Mouse (Mus musculus): ENCODE measurements around the gene Ninj2. TPM values are rescaled to one million over a fixed set of nuclear protein-coding genes. Genes with fewer than 3 reads are reported as not detected.
A peak's percentile ranks its signal among the peaks of the same experiment; 100 is the strongest.

Gene Ninj2
- polyA plus RNA-seq, 1 experiment from 2014 or later = not detected

DNA sequence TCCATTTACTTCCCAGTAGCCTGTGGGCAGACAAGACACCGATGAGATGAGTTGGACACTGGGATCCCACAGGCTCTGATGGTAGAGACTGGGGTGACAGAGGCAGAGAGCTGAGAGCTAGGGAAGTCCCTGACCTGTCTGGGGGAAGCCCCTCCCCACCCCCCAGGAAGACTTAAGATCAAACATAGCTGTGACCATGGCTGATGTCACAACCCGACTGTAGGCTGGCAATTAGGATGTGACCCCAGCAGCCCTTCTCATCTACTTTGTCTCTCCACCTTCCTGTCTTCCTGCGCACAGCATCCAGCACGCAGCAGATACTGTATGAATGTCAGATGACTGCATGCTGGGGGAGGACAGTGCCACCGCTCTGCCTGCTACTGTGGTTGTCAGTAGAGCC, 113.4 kb downstream of the Ninj2 start:
- no peak overlapping the region for H3K4me2 ChIP-seq (replicated peaks)
- WGBS = 77% methylated on average over 5 of the region's 5 CpGs
- no peak for ATAC-seq (ENCODE audit: insufficient number of reproducible peaks, low FRiP score, low TSS enrichment, low read depth)

DNA sequence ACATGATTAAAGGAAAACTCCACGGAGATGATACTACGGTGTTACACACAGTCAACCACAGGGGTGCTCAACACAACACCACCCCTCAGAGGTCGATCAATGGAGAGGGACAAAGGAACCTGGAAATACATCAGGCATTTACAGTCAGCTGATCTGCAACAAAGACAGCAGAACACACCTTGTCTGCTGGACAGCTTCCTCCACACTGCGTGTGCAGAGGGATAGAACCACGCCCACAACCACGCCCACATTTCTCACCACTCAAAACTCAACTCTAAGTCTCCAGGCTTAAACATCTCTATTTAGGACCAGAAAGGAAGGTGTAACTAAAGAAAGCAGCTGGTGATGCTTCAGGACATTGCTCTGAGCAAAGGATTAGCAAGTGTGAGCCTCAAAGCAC, 118.4 kb downstream of the Ninj2 start:
- H3K27me3 ChIP-seq = no peaks in the 10 kb centered on the region
- 68% methylated on average over 6 of the region's 6 CpGs for WGBS
- H3K9ac ChIP-seq = no peak overlapping the region

More for the DNA sequence above, 113.4 kb downstream of the Ninj2 start:
- Histone ChIP-seq H3K36me3 (no peaks in the 10 kb centered on the region), H3K27me3 (no peaks in the 10 kb centered on the region), H3K27ac (replicated peaks) (no peak overlapping the region), H3K9ac (no peak overlapping the region), H3K4me3 (replicated peaks) (no peak overlapping the region), H3K9me3 (replicated peaks) (no peaks in the 10 kb centered on the region), H3K4me1 (no peaks in the 10 kb centered on the region)

DNA sequence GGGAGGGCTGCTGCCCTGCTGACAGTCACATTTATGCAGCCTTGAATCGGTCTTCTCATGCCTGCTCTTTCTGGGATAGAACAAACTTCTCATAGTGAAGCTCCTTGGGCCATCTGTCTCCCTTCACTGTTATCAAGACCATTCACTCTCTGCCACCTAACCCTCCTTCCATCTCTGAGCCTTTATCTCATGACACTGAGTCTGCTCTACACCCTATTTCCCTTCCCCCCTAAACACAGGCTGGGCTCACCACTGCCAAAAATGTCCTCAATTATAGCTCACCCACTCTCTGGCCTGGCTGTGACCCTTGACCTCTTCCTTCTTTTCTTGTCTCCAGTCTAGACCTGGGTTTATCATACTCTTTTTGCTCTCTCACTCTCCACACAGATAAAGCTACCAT, 123.6 kb downstream of the Ninj2 start:
- Histone ChIP-seq H3K4me1 (no peaks in the 10 kb centered on the region), H3K4me3 (replicated peaks) (no peak overlapping the region), H3K27ac (replicated peaks) (no peak overlapping the region), H3K4me2 (replicated peaks) (no peak overlapping the region), H3K9ac (no peak overlapping the region), H3K36me3 (no peaks in the 10 kb centered on the region), H3K9me3 (replicated peaks) (no peaks in the 10 kb centered on the region), H3K27me3 (no peaks in the 10 kb centered on the region)
- WGBS = 79% methylated on average over 1 of the region's 1 CpGs
- ATAC-seq (ENCODE audit: insufficient number of reproducible peaks, low FRiP score, low TSS enrichment, low read depth) = no peak

More for the DNA sequence above, 118.4 kb downstream of the Ninj2 start:
- Histone ChIP-seq H3K36me3 (no peaks in the 10 kb centered on the region), H3K9me3 (replicated peaks) (no peaks in the 10 kb centered on the region), H3K4me2 (replicated peaks) (no peak overlapping the region), H3K4me1 (no peaks in the 10 kb centered on the region), H3K27ac (replicated peaks) (no peak overlapping the region), H3K4me3 (replicated peaks) (no peak overlapping the region)
- no peak for ATAC-seq (ENCODE audit: insufficient number of reproducible peaks, low FRiP score, low TSS enrichment, low read depth)

DNA sequence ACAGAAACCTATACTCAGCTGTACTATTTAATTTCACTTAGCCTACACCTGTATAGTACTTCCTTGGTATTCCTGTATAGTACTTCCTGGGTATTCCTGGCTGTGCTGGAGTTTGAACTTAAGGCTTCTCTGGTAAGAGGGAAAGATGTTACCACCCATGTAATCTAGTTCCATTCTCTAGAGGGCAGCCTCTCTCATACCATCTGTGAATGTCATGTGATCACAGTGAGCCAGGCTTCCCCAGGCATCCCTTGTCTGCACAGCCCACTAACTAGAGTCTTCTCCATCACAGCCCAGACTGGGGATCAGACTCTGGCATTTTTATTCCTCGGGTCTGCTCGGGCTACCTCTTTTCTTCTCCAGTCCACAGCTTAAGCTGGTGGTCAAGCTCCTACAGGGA, 126.1 kb downstream of the Ninj2 start:
- H3K4me3 ChIP-seq (replicated peaks) = no peak overlapping the region
- no peak overlapping the region for H3K27ac ChIP-seq (replicated peaks)
- no peaks in the 10 kb centered on the region for H3K4me1 ChIP-seq
- H3K36me3 ChIP-seq = no peaks in the 10 kb centered on the region
- no peak overlapping the region for H3K9ac ChIP-seq
- H3K4me2 ChIP-seq (replicated peaks) = no peak overlapping the region
- WGBS = 73% methylated on average over 2 of the region's 2 CpGs
- no peaks in the 10 kb centered on the region for H3K9me3 ChIP-seq (replicated peaks)
- no peaks in the 10 kb centered on the region for H3K27me3 ChIP-seq
- no peak for ATAC-seq (ENCODE audit: insufficient number of reproducible peaks, low FRiP score, low TSS enrichment, low read depth)

DNA sequence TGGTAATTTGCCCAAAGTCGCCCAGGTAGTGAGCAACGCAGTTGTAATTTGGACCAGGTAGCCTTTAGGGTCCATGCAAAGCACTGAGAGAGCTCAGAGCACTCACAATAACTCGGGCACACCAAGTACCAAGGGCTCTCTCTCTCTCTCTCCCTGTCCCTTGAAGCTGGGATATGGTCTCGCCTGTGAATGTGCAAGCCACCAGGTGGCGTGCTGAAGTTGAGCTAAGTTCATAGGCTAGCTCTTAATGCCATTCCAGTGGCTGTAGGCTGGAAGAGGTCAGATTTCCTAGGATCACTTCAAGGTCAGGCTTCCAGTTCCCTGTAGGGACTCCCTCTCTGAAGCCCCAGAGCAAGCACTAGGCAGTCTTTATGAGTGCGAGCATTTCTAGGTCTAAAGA, 129.5 kb downstream of the Ninj2 start:
- WGBS = 29% methylated on average over 6 of the region's 6 CpGs

DNA sequence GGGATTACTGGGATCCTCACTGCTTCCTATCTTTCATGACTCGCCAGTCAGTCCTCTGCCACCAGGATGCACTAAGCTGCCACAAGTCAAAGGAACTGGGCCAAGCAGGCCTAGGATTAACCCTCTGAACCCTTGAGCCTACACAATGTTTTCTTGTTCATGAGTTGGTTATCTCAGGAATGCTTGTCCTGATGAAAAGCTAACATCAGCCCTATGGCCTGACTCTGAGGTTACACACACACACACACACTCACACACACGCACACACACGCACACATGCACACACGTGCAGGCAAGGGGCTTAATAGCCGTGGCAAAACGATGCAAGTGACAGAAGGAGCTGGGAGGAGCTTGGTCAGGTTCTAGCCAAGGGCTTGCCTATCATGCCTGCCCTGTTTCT, 132.2 kb downstream of the Ninj2 start:
- Histone ChIP-seq H3K4me1 (0 out of 2 replicates have a peak, but pooled peaks cover 7% of the 10 kb centered on the region), H3K9me3 (replicated peaks) (no peaks in the 10 kb centered on the region), H3K27me3 (no peaks in the 10 kb centered on the region), H3K4me2 (replicated peaks) (no peak overlapping the region), H3K4me3 (replicated peaks) (no peak overlapping the region), H3K27ac (replicated peaks) (no peak overlapping the region), H3K36me3 (no peaks in the 10 kb centered on the region), H3K9ac (no peak overlapping the region)
- WGBS = 45% methylated on average over 6 of the region's 6 CpGs
- ATAC-seq (ENCODE audit: insufficient number of reproducible peaks, low FRiP score, low TSS enrichment, low read depth) = no peak

More for the DNA sequence above, 129.5 kb downstream of the Ninj2 start:
- H3K36me3 ChIP-seq = no peaks in the 10 kb centered on the region
- no peak overlapping the region for H3K27ac ChIP-seq (replicated peaks)
- no peak overlapping the region for H3K4me2 ChIP-seq (replicated peaks)
- no peak overlapping the region for H3K9ac ChIP-seq
- H3K4me3 ChIP-seq (replicated peaks) = no peak overlapping the region
- H3K27me3 ChIP-seq = no peaks in the 10 kb centered on the region
- 0 out of 2 replicates have a peak, but pooled peaks cover 7% of the 10 kb centered on the region for H3K4me1 ChIP-seq
- H3K9me3 ChIP-seq (replicated peaks) = no peaks in the 10 kb centered on the region
- no peak for ATAC-seq (ENCODE audit: insufficient number of reproducible peaks, low FRiP score, low TSS enrichment, low read depth)

DNA sequence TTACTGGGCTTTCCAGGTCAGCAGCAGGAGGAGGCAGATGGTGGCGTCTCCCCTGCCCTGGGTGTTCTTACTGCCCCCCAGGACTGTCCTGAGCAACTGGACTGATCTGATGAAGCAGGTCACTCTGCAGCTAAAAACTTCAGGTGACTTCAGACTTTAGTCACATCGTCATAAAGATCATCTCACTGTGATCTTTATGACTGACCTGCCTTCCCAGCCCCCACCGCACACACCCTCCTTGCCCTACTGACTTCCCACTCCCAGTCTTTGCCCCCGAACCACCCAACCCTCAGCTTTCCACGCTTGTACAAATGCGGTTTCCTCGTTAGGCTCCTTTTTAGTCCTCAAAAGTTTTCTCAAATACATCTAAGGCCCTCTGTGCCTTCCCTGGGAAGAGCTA, 133.9 kb downstream of the Ninj2 start:
- Histone ChIP-seq H3K27ac (replicated peaks) (no peak overlapping the region), H3K27me3 (no peaks in the 10 kb centered on the region), H3K4me3 (replicated peaks) (no peak overlapping the region), H3K4me1 (0 out of 2 replicates have a peak, but pooled peaks cover 7% of the 10 kb centered on the region), H3K9ac (no peak overlapping the region), H3K9me3 (replicated peaks) (no peaks in the 10 kb centered on the region), H3K4me2 (replicated peaks) (no peak overlapping the region), H3K36me3 (no peaks in the 10 kb centered on the region)
- ATAC-seq (ENCODE audit: insufficient number of reproducible peaks, low FRiP score, low TSS enrichment, low read depth) = no peak
- 79% methylated on average over 7 of the region's 7 CpGs for WGBS

DNA sequence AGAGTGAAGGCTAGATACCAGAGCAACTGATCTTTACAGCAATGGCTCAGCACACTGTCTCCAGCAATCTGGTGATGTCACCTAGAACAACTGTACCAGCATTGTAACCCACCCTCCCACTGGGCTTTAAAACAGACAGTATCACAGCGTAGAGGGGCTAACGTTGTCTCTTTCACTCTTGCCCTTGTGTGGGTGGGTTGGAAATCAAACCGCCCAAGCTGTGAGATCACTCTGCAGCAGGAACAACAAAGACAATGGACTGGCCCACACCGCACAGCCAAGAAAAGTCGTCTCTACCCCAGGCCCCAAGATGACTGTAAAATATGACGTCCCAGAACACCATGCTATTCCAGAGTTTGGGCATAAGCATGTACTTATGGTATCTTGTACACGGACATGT, 136.7 kb downstream of the Ninj2 start:
- 76% methylated on average over 7 of the region's 7 CpGs for WGBS
- Histone ChIP-seq H3K36me3 (no peaks in the 10 kb centered on the region), H3K27ac (replicated peaks) (no peak overlapping the region), H3K27me3 (no peaks in the 10 kb centered on the region), H3K4me3 (replicated peaks) (no peak overlapping the region), H3K4me1 (0 out of 2 replicates have a peak, but pooled peaks cover 7% of the 10 kb centered on the region), H3K4me2 (replicated peaks) (no peak overlapping the region), H3K9ac (no peak overlapping the region), H3K9me3 (replicated peaks) (no peaks in the 10 kb centered on the region)
- no peak for ATAC-seq (ENCODE audit: insufficient number of reproducible peaks, low FRiP score, low TSS enrichment, low read depth)

DNA sequence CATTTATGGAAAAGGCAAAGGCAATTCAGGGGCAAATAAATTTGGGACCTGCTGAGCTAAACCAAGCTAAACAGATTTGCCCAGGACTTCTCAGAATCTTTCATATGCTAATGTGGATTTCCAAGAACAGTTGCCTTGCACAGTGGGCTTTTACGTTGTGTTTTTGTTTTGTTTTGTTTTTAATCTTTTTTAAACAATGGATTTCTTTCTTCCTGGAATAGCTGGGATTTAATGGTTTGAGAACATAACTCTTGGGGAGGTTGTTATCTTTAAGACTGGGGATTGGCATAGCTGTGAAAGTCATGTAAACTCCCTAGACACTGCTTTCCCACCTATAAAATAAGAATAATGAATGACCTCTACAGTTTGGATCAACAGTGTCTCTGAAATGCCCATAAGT, 137.3 kb downstream of the Ninj2 start:
- no peak overlapping the region for H3K4me3 ChIP-seq (replicated peaks)
- H3K27ac ChIP-seq (replicated peaks) = no peak overlapping the region
- H3K36me3 ChIP-seq = no peaks in the 10 kb centered on the region
- H3K4me1 ChIP-seq = 0 out of 2 replicates have a peak, but pooled peaks cover 6% of the 10 kb centered on the region
- no peaks in the 10 kb centered on the region for H3K9me3 ChIP-seq (replicated peaks)
- no peak overlapping the region for H3K9ac ChIP-seq
- H3K27me3 ChIP-seq = no peaks in the 10 kb centered on the region
- WGBS = 32% methylated on average over 1 of the region's 1 CpGs
- no peak overlapping the region for H3K4me2 ChIP-seq (replicated peaks)
- no peak for ATAC-seq (ENCODE audit: insufficient number of reproducible peaks, low FRiP score, low TSS enrichment, low read depth)

DNA sequence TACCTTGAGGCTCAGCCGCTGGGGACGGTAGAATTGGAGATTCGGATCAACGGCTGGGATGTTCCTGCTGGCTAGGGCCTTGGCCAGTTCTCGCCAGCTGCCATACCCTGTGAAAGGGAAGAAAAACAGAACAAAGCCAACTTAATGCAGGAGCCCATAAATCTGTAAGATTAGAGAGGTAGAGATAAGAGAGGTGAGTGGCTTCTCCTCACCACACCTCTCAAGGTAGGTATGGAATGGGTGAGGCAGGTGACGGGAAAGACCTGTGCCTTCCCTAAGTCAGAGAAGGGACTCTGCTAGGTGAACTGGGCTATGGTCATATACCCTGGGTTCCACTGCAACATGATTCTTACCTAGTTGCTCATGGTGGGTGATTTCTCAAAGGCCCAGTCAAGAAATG, 139.7 kb downstream of the Ninj2 start:
- Histone ChIP-seq H3K27me3 (no peaks in the 10 kb centered on the region), H3K36me3 (no peaks in the 10 kb centered on the region), H3K9me3 (replicated peaks) (no peaks in the 10 kb centered on the region), H3K4me1 (no peaks in the 10 kb centered on the region), H3K9ac (no peak overlapping the region), H3K27ac (replicated peaks) (no peak overlapping the region), H3K4me2 (replicated peaks) (no peak overlapping the region), H3K4me3 (replicated peaks) (no peak overlapping the region)
- WGBS = 93% methylated on average over 6 of the region's 6 CpGs
- ATAC-seq (ENCODE audit: insufficient number of reproducible peaks, low FRiP score, low TSS enrichment, low read depth) = no peak

DNA sequence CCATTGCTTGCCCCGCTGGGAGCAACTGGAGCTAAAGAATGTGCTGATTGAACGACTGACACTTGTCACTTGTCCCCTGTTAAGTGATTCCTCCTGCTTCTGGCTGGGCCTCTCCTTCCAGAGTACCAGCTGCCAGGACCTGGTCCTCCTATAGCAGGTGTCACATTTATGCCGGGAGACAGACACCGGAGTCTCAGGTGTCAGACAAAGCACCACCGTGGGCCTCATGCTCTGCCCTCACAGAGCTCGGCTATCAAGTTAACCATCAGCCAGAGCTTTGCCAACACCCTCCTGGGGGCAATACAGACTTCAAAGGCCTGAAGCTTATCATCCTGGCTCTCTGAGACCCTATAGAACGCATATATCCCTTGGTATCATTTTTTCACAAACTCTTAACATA, 142.7 kb downstream of the Ninj2 start:
- no peaks in the 10 kb centered on the region for H3K9me3 ChIP-seq (replicated peaks)
- no peak overlapping the region for H3K27ac ChIP-seq (replicated peaks)
- no peak overlapping the region for H3K4me3 ChIP-seq (replicated peaks)
- no peaks in the 10 kb centered on the region for H3K27me3 ChIP-seq
- ATAC-seq (ENCODE audit: insufficient number of reproducible peaks, low FRiP score, low TSS enrichment, low read depth) = no peak
- H3K4me1 ChIP-seq = no peaks in the 10 kb centered on the region
- H3K36me3 ChIP-seq = no peaks in the 10 kb centered on the region
- WGBS = 30% methylated on average over 7 of the region's 7 CpGs
- no peak overlapping the region for H3K4me2 ChIP-seq (replicated peaks)
- H3K9ac ChIP-seq = no peak overlapping the region

DNA sequence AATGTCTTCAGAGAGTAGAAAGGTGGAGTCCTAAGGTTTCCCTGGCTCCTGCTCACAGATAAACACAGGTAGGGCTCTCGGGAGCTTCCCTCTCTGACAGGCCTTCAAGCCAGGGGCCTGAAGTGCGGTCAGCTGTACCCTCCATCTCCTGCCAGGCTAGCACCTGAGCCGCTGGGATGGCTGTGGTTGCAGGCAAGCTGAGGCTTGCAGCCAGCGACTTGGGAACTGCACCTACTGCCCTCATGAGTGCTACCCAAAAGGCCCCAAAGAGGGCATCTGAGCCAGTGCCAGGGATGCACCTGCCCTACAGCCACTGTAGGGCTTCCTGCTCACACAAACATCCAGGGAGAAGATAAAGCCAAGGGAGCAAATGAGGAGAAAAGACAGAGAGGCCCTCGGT, 147.3 kb downstream of the Ninj2 start:
- H3K4me2 ChIP-seq (replicated peaks) = no peak overlapping the region
- WGBS = 65% methylated on average over 5 of the region's 5 CpGs
- H3K27ac ChIP-seq (replicated peaks) = peak overlapping the region; percentile 23; the same call in 1 of the 2 replicates
- H3K36me3 ChIP-seq = no peaks in the 10 kb centered on the region
- no peak overlapping the region for H3K4me3 ChIP-seq (replicated peaks)
- peak; percentile 45 for ATAC-seq (ENCODE audit: insufficient number of reproducible peaks, low FRiP score, low TSS enrichment, low read depth)
- no peaks in the 10 kb centered on the region for H3K4me1 ChIP-seq
- H3K9ac ChIP-seq = no peak overlapping the region
- H3K9me3 ChIP-seq (replicated peaks) = no peaks in the 10 kb centered on the region
- H3K27me3 ChIP-seq = no peaks in the 10 kb centered on the region
